Mouse (Mus musculus): ENCODE results near the gene Camkv.

Camkv gene

DNA sequence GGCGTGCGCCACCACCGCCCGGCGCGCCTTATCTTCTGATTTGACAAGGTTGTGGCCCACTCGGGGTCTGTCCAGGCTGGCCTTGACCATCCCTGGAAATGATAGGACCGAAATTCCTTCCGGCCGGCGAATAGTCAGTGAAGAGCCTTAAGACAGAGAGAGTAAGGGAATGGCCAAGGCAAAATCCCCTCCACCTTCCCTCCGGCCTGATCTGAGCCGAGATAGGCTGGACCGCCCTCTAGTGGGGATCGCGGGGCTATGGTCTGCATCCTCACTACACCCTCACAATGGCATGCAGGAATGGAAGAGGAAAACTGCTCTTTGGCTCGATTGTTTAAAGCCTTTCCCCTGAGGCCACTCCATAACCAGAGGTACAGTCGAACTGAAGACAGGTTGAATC is 50.9 kb downstream of the Camkv start:
- peak; percentile 83 for DNase-seq (ENCODE audit: low read depth, low spot score)

DNA sequence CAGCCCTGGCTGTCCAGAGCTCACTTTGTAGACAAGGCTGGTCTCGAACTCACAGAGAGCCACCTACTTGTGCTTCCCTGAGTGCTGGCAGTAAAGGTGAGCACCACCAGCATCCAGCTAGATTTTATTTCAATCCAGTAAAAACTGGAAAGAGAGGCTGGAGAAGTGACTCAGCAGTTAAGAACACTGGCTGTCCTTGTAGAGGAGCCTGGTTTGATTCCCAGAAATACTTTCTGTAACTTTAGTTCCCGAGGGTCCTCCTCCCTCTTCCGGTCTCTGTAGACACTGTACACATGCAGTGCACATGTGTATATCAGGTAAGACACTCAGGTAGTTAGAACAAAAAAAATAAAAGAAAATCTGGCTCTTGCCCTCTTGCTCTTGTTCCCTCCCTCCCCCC is 52.5 kb downstream of the Camkv start:
- no peak for DNase-seq (ENCODE audit: low read depth, low spot score)

DNA sequence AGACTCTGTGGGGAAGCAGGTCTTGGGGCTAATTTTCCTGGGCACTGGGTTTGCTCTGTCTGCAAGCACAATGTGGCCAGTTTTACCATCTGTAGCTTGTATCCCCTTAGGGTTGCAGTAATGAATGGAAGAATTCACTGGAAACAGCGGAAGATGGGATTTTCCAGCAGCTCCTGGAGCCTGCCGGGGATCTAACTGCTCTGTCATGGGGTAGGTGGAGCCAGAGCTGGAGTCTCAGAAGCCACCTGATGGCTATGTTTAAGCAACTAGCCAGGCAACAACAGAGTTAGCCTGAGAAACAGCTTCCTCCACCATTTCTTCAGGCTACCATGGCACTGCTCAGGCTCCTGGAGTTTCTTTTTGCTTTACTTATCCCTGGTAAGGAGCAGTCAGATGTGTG is 56.7 kb downstream of the Camkv start, which contains the start of gene Cdhr4:
Cdhr4 (plus strand) TSS at position 301 of the 400 bp plus-strand sequence.
- DNase-seq (ENCODE audit: low read depth, low spot score) = no peak

DNA sequence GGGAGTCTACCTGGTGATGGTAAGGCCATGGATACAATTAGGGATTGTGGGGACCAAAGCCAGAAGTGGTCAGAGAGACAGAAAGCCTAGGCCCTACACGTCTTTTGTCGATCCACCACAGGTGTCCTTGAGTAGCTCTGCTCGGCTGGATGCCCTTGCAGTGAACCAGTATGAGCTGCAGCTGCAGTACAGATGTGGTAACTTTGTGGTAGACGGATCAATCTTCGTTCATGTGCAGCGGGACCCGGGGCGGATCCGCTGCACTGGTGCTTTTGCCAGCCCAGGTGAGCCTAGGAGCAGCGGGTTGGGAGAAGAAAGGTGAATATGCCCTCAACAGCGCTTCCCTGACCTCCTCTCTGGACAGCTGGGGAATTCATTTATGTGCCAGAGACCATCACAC is 57.5 kb downstream of the Camkv start:
- no peak for DNase-seq (ENCODE audit: low read depth, low spot score)

DNA sequence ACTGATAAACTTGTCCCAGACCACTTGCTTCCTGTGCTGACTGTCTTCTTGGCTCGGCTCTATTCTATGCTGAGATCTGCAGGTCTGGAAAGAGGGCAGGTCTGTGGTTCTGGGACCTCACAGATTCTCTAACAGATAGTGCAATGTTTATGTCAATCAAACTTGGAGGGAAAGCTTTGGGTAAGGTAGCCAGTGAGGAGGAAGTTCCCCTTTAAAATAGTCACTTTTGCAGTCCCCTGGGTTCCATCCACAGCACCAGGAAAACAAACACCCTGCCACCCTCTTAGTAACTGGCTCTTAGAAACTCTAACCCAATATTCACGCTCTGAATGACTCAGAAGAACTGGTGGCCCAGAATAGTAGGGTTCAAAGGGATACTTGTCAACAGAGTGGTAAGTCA is 59.0 kb downstream of the Camkv start:
- no peak for DNase-seq (ENCODE audit: low read depth, low spot score)

DNA sequence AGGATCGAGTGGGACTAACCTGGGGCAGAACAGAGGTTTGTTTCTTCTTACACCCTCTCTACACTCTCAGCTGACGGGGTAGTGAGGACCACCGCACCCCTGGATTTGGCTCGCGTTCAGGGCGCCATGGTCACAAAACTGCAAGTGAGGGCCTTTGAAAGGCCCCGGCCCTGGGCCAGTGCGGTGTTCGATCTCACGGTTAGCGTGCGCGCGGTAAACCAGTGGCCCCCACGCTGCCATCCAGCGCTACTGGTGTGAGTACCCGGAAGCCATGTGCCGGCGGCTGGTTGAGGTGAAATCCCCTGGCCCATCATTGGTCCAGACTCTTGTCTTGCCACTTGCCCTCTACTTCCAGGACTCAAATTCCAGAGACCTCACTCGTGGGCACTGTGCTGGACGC is 60.0 kb downstream of the Camkv start:
- DNase-seq (ENCODE audit: low read depth, low spot score) = no peak

DNA sequence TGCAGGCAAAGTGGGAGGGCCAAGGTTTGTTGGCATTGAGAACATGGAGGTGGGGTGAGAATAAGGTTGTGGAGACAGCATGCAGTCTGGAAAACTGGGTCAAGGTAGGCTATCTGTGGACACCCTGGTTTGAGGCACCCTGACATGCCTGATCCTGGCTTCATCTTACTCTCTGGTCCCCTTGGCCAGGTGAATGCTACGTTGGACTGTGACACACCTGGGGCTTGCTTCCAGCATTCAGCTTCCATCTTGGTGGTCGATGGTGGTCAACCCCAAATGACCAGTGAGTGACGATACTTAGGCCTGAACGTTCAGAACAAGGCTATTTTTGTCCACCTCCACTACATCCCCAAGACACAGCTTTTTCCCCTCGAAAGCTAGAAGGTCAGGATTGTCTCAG is 60.6 kb downstream of the Camkv start, which contains the start of gene Gm20662:
Gm20662 (plus strand) TSS at position 301 of the 400 bp plus-strand sequence.
- no peak for DNase-seq (ENCODE audit: low read depth, low spot score)
